Mouse (Mus musculus): Measurements from ENCODE around the gene Car1.
"Not testable (repeated sequence)": the region's sequence is repeated elsewhere in the genome, so short reads cannot be mapped to it uniquely, and the experiment has no call there.

Gene Car1

DNA sequence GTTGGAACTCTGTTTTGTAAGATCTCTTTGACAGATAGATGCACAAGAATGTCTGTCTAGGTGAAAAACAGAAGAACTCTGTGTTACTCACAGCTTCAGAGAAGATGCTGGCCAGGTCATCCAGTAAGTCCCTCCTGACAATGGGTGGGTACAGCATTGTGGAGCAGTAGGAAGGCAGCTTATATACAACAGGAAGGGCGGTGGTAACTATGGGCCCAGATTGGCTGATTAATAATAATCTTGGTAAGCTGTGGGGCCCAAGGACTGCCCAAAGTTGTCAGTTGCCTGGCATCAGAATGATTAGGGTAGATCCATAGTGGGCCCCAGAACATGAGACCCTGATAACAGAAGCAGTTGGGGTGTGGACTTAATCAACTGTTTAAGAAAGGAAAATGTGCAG, at the start of gene Car1:
Gene Car1 (minus strand): TSS at position 158 of the 400 bp plus-strand sequence.
- no peak for DNase-seq (ENCODE audit: low read depth)

DNA sequence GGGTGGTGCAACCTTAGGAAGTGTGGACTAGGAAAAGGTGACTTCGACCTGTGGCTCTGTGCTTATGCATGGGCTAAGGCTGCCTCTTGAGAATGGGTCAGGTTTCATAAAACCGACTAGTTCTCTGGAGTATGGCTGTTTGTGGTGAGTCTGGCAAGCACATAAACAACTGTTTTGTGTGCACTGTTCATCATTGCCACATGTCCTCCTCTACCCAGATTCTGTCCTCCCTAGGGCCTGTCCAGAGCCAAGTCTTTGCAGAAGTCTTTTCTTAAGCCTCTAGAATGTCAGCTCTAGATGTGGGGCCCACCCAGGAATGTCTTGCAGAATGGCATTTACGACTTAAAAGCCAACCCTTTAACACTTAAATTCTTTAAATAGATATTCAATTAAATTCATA, 49.7 kb upstream of the Car1 start:
- DNase-seq (ENCODE audit: low read depth) = no peak

DNA sequence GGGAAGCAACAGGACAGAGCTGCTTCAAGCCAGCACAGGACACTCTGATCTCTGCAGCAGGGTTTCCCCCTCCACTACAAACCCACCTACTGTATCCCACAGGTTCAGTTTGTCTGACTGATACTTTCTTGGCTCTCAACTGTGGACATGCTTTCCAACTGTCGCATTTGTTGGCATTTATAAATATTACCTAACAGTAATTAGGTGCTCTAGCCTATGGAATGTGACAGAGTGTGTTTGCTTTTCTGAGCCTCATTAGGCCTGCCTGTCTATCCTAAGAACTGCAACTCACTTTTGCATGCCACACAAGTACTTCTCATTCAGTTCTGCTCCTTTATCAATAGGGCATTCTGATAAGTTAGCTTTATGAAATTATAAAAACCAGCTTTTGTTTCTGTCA, 46.3 kb upstream of the Car1 start:
- DNase-seq (ENCODE audit: low read depth) = no peak

DNA sequence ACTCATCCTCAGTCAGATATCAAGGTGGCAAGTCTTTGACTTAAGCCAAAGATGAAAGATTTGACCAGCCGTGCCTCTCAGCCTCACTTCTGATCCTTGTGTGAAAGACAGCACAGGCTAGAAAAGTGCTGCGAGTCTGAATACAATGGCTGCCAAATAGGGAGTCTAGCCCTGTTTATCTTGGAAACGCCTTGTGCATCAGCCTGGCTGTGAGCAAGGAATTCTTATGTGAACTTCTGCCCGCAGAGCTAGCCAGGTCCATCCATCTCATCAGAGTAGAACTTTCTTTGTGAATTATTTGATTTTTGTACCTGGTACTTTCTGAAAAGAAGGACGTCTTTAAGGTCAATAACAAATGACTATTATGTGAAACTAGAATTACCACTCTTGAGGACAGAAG, 45.8 kb upstream of the Car1 start:
- no peak for DNase-seq (ENCODE audit: low read depth)

DNA sequence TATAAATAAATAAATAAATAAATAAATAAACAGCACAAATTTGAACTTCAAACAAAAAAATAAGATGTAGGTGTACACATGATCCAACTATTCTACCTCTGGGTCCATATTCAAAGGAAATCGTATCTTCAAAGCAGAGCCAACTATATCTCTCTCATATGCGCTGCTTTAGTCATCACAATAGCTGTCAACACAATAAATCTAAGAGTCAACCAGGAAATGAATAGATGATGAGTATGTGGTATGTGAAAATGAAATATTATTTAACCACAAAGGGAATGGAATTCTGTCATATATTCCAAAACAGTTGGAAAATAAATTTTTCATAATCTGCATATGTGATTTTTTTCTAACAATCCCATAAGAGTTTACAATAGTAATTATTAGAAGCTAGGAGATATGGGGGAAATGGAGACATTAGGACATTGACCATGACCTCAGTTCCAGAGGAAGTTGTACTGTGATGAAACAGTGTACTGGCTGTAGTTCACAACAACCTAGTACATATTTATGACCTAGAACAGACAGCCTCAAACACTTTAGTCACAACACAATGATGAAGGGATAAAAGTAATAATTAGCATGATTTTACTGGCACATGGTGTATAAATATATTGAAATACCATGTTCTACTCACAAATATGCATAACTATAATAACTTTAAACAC, 40.6 kb upstream of the Car1 start:
- no peak for DNase-seq (ENCODE audit: low read depth)

DNA sequence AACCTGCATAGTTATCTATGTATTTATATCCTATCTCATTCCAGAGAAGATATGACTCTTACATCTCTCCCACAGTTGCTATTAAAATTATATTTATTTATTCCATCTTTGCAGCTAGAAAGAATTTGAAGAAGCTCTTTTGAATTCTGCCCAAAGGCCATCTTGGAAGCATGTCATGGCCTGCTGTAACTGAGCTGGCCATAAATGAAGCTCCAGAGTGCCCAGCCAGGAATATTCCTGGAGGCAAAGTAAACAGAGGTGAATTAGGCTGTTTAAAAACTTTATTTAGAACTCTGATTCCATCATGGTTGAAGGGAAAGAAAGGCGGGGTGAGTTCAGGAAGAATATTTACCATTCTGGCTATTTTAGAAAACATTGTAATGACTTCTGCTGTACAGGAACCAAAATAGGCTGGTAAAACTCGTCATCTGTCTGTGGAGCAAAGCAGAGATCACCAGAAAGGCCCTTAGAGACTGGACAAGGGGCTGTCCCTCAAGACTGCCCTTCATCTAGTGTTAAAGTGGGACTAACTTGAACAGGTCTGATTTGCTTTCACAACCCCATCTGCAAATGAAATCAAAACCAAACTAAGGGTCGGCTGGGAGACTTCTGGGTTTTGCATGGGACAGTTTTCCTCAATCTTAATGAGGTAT, 31.4 kb upstream of the Car1 start:
- no peak for DNase-seq (ENCODE audit: low read depth)

DNA sequence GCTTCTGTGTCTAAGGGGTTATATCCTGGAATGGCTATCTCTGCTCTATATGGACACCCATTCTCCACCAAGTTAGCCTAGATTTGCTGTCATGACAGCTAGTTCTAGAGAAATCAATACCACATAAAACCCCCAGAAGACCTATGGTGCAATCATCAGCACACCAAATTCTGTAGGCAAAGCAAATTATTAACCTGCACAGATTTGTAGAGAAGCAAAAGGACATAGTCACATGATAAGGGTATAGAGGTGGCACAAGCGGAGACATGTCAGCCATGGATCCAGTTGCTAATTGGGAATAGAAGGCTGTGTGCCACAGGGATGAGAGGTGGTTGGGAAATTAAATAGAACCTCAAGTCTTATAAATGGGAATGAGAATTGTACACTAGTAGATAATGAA, 30.8 kb upstream of the Car1 start:
- DNase-seq (ENCODE audit: low read depth) = no peak

DNA sequence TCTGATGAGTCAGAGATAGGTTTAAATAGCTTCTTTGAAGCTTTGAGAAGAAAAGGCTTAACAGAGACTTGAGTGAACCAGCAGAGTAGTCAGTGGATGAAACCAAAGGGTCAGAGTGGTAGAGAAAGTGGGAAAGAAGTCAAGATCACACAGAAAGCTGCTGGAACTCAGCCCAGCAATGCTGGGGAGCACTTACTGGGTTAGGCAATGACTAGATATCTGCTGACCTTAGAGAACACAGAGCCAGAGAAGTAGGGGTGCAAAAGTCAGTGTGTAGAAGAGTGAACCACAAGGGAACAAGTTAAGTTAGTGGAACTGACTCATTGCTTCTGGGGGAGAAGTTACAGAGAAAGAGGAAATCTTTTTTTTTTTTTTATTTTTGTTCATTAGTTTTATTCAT, 24.6 kb upstream of the Car1 start:
- peak; percentile 26 for DNase-seq (ENCODE audit: low read depth)

DNA sequence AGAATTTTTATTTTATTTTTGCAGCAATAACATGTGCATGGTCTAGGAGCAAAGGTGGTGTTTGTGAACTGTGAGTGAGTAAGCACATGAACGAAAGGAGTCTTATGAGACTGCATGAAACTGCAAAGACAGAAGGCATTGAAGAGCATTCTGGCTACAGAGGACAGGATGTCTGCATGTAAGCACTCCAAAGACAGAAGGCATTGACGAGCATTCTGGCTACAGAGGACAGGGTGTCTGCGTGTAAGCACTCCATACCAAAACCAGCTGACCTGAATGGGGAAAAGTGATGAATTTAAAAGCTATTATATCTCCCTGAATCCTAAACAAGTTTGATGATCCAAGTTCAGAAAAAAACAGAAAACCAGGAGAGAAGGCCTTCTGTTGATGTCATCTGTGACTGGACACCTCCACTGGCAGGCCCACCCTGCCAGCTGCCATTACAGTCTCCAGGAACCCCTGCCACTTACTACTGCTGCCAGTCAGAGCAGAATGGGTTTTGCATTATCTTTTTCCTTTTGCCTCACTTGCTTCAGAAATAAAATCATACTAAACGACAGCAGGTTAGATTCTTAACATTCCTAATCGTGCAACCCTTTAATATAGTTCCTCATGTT, 23.2 kb upstream of the Car1 start:
- DNase-seq (ENCODE audit: low read depth) = no peak

DNA sequence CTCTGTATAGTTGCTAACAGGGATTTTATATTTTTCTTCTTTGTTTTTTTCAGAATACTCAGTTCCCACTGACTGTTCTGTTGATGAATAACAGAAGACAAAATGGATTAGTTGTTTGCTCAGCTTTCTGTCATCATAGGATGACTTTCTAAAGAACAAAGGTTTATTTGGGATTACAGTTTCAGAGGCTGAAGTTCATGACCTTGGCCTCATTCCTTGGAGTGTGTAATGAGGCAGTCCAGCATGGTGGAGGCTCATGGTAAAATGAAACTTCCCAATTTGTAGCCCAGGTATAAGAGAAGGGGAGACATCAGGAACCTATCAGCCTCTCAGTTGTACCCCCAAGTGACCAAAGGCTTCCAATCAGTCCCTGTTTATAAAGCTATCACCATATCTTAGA, 20.7 kb upstream of the Car1 start:
- no peak for DNase-seq (ENCODE audit: low read depth)

DNA sequence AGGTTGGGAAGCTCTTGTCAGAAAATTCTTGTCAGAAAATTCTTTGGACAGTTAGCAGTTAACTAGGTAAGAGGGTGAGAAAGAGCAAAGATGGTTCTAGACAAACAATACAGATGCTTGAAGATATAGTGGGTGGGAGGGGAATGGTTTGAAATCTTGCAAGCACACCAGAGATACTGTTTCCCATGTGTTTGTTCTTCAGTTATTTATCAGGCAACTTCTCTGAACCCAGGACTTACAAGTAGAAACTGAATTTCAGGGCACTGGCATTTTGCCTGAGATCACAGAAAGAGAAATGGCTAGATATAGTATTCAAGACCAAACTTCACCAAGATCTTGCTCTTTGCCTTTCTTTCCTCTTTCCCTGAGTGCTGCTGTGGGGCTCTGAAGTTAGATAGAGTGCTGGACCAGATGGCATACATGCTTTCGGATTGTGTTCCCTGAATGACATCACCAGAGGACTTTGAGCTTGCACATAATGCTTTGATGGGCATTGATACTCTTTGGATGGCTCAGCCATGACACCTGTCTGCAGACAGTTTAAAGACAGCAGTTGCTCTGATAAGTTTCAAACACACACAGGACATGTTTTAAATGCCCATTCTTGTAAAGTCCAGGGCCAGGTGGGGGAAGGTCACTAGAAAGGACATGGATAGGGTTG, 11.8 kb upstream of the Car1 start:
- no peak for DNase-seq (ENCODE audit: low read depth)

DNA sequence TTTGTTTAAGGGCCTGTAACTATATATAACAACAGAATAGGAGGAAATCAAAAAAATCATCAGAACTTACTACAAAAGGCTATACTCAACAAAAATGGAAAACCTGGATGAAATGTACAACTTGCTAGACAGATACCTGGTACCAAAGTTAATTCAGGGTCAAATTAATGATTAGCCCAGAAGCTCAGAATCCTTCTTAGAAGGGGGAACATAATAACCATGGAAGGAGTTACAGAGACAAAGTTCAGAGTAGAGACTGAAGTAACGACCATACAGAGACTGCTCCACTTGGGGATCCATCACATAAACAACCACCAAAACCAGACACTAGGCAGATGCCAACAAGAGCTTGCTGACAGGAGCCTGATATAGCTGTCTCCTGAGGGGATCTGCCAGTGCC, 7.2 kb upstream of the Car1 start:
- DNase-seq (ENCODE audit: low read depth) = not testable (repeated sequence)

DNA sequence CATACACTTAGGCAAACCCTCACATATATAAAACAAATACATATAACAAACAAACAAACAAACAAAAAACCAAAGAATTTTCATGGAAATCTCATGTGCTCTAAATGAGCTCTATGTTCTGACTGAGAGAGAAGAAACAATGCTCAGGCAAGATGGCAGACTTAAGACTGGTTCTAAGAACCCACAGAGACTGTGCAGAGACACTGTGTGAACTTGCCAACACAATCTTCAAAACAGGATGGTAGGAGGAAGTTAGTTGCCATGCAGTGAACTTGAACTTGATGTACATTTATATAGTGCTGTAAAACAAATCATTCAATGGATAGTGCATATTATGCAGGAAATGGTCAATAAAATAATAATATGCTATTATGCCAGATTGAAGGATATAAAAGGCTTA, 1.5 kb downstream of the Car1 start:
- DNase-seq (ENCODE audit: low read depth) = no peak

DNA sequence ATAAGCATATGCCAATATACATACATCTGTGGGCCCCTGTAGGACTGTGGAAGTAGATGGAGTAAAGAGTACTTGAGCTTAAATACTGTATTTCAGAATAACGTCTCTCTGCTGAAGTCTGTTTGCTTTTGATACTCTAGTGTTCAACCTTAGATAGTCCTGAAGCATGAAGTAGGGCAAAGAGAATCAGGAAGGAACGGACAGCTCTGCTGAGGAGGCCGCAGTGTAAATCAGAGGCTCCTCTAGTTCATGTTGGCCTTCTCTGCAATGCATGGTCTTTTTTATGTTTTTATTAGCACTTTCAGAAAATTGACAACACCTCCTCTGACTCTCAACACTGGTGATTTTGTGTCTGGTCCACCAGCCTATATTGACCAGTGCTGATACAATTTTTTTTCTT, 2.2 kb downstream of the Car1 start:
- DNase-seq (ENCODE audit: low read depth) = no peak

DNA sequence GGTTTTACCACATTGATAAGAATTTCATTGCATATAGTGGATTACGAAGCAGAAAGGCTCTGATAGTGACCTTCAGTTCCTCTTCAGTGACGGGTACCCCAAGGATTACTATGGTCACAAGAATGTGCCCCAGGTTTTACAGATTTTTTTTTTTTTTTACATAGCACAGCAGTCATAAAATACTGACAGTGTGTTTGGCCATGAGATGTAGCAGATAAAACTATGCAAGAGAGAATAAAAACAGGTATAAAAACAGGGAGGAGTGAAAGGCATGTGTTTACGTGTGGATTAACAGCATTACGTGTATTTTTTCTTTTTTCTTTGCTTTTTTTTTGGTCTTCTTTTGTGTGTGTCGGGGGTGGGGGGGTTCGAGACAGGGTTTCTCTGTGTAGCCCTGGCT, 3.3 kb downstream of the Car1 start:
- DNase-seq (ENCODE audit: low read depth) = no peak

DNA sequence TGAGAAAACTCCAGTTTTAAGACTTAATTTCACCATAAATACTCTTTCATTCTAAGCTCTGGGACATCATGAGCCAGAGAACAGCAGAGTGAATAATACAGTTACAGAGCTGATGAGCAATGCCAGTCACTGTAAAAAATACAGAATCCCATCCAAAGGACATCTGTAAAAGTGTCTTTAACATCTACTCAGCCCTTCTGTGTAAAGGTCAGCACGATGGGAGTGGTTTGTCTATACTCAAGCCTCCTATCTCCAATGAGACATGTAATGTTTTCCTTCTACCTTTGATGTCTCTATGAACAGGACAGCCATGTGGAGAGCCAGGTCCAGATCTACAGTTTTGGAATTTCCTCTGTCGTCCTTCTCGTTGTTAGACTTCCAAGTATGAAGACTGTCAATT, 11.1 kb downstream of the Car1 start:
- DNase-seq (ENCODE audit: low read depth) = no peak

DNA sequence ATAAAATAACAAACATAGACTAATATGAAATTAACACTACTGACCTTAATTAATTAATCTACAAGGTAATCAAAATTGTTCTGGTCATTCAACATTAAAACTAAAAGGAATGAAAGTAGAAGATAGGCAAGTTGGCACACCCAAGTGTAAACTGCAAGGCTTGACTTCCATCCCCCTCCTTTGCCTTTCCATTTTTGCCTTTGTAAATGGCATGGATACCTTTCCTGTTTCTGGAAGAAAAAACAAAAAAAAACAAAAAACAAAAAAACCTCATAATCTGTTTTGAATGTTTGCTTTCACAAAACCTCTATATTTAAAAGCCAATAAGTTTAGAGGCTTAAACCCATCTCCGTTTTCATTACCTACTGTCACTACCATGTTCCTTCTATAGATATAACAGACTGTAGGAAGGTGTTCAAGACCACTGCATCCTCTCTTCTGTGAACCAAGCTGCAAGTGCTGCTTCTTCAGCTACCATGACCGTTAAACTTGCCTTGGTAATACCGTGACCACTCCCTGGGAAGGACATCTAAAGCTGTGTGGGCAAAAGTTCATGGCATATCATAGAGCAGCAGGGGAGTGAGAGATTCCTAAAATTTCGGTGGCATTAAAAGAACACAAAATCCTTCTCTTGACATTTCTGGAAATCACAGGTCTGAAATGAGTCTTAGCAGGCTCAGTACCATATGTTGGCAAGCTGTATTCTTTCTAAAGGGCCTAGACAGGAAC, 12.7 kb downstream of the Car1 start:
- no peak for DNase-seq (ENCODE audit: low read depth)

DNA sequence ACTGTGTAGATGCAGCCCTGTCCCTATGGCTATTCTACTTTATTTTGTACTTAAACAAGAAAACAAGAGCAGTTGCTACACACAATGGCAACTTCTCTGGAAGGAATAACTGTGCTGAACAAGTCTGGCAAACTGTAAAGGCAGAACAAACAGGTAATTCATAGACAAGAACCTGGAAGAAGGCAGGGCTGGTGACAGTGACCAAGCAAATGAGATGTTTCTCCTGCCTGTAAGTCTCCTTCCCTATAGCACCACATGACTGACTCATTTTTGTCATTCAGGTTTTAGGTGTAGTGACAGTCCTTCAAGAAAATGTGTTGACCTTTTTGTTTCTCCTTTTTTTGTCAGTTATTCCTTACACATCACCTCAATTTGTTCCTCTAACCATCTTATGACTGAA, 16.1 kb downstream of the Car1 start:
- no peak for DNase-seq (ENCODE audit: low read depth)

DNA sequence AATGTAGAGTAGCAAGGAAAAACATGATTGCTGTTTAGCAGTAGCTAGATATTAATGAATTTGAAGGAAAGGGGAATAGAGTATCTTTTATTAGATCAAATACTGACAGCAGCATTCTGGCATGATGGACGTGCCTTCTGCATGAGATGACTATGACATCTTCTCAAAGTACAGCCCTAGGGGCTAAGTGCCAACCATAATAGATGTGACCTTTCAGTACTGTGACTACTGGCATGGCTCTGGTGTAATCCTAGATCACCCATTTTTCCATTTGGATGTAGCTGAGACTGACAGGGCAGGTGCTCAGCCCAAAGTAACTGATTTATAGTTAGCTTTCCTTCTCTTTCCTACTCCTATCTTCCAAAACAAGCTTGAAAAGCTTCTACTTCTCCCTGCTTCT, 20.6 kb downstream of the Car1 start:
- DNase-seq (ENCODE audit: low read depth) = no peak

DNA sequence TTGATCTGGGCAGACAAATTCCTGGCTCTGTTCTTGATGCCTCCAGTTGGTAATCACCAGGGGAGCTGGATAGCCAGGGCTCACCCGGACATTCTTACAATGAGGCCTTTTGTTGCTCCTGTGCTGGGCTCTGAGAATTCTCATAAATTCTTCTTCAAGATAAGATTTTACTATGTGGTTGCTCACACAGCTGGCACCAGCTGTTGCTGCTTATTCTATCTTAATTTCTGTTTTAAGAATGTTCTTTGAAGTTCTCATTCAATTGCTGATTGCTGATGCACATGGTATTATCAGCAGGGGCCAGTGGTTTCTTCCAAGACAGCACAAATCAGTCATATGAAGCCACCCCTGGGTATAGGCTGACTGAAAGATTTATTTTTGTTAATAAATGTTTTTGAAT, 21.0 kb downstream of the Car1 start:
- DNase-seq (ENCODE audit: low read depth) = peak; percentile 35

DNA sequence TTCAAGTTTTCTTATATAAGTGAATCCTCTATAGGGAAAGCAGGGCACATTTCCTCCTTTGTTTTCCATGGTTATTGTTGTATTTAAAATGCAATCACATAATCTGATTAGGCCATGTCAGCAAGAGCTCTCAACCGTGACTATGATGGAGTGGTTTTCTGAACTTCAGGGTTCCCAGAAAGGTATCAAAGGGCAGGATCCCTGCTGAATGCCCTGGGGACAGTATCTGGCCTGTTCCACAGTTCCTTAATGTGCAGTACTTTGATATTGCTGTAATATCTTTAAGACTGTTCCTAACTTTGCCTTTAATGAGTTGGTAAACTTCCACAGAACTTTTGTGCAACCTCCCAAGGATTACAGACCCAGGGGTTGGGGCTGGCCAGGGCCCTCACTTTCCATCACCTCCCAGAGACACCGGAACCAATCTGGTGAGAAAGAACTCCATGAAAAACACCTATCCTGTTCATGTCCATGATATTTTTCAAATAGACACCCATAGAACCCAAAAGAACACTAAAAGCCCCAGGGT, 21.6 kb downstream of the Car1 start:
- no peak for DNase-seq (ENCODE audit: low read depth)

DNA sequence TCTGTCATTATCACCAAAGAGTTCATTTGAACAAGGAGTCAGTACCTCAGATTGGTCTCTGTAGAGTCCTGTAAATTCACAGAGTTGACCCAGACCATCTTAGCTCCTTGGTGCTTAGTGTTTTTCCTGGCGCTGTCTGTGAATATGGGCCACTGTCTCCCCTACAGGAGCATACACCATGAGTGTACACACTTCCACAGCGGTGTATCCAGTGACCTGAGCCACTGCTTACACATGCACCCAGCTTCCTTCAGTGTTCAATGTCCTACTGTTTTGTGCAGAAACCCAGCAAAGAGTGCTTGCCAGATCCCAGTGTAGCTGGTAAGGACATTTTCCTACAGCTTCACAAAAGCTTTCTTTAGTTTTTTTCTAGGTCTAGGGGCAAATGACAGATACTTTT, 22.8 kb downstream of the Car1 start:
- no peak for DNase-seq (ENCODE audit: low read depth)
